Mouse (Mus musculus): ENCODE measurements around the gene Csad. TPM values are rescaled to one million over a fixed set of nuclear protein-coding genes. Genes with fewer than 3 reads are reported as not detected.
"Not testable (repeated sequence)": the region's sequence is repeated elsewhere in the genome, so short reads cannot be mapped to it uniquely, and the experiment has no call there.

Csad gene
- polyA plus RNA-seq, 1 experiment = 33.2 TPM

- Histone ChIP-seq H3K27me3 (ENCODE audit: control insufficient read depth, insufficient read depth, low read length) (no peaks in the 10 kb centered on the region), H3K4me1 (ENCODE audit: control insufficient read depth, insufficient read depth, insufficient read length) (no peaks in the 10 kb centered on the region), H3K27ac (ENCODE audit: insufficient read depth, low read length) (no peak overlapping the region), H3K36me3 (ENCODE audit: control insufficient read depth, insufficient read depth, low read length) (no peaks in the 10 kb centered on the region), H3K4me3 (ENCODE audit: extremely low read depth, insufficient read depth, insufficient read length) (no peak overlapping the region)
- WGBS = 65% methylated on average over 2 of the region's 2 CpGs
- TF ChIP-seq CTCF (IDR thresholded peaks at IDR 0.05; ENCODE audit: extremely low read depth, insufficient read depth, insufficient read length, insufficient replicate concordance) (no peak), POLR2A (IDR thresholded peaks at IDR 0.05; ENCODE audit: low read depth, low read length) (no peak)
- DNase-seq (ENCODE audit: low read depth in 1 of 2, low spot score in 2 of 2) = no peak
Observed at GRCm38 (mm10) chr15:102169064-102169463, 35.5 kb downstream of the Csad start.

DNA sequence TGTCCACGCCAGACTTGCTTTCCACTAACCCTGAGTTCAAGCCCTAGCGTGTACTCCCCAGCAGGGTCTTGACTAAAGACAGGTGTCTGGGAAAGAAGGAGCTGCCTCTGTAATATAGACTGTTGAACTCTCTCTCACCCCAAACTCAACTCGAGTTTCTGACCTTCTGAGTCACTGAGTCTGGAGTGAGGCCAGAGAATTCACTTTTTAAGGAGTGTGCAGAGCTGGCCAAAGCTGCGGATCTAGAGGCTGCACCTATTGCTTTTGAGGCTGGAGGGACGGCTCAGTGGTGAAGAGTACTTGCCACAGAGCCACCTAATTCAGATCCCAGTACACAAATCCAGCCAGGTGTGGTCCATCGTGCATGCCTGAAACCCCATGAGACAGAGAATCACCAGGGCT is 36.9 kb downstream of the Csad start:
- no peaks in the 10 kb centered on the region for H3K4me1 ChIP-seq (ENCODE audit: control insufficient read depth, insufficient read depth, insufficient read length)
- H3K27ac ChIP-seq (ENCODE audit: insufficient read depth, low read length) = no peak overlapping the region
- no peak for DNase-seq (ENCODE audit: low read depth in 1 of 2, low spot score in 2 of 2)
- H3K36me3 ChIP-seq (ENCODE audit: control insufficient read depth, insufficient read depth, low read length) = no peaks in the 10 kb centered on the region
- H3K27me3 ChIP-seq (ENCODE audit: control insufficient read depth, insufficient read depth, low read length) = no peaks in the 10 kb centered on the region
- TF ChIP-seq CTCF (IDR thresholded peaks at IDR 0.05; ENCODE audit: extremely low read depth, insufficient read depth, insufficient read length, insufficient replicate concordance) = no peak
- no peak for TF ChIP-seq POLR2A (IDR thresholded peaks at IDR 0.05; ENCODE audit: low read depth, low read length)
- no peak overlapping the region for H3K4me3 ChIP-seq (ENCODE audit: extremely low read depth, insufficient read depth, insufficient read length)
- 74% methylated on average over 6 of the region's 6 CpGs for WGBS

GRCm38 (mm10) chr15:102165468-102166100 is 38.9 kb downstream of the Csad start:
- TF ChIP-seq POLR2A (IDR thresholded peaks at IDR 0.05; ENCODE audit: low read depth, low read length) (no peak), CTCF (IDR thresholded peaks at IDR 0.05; ENCODE audit: extremely low read depth, insufficient read depth, insufficient read length, insufficient replicate concordance) (no peak)
- Histone ChIP-seq H3K36me3 (ENCODE audit: control insufficient read depth, insufficient read depth, low read length) (no peaks in the 10 kb centered on the region), H3K4me3 (ENCODE audit: extremely low read depth, insufficient read depth, insufficient read length) (no peak overlapping the region), H3K4me1 (ENCODE audit: control insufficient read depth, insufficient read depth, insufficient read length) (no peaks in the 10 kb centered on the region), H3K27me3 (ENCODE audit: control insufficient read depth, insufficient read depth, low read length) (no peaks in the 10 kb centered on the region), H3K27ac (ENCODE audit: insufficient read depth, low read length) (no peak overlapping the region)
- no peak for DNase-seq (ENCODE audit: low read depth in 1 of 2, low spot score in 2 of 2)
- WGBS = 11% methylated on average over 6 of the region's 6 CpGs

DNA sequence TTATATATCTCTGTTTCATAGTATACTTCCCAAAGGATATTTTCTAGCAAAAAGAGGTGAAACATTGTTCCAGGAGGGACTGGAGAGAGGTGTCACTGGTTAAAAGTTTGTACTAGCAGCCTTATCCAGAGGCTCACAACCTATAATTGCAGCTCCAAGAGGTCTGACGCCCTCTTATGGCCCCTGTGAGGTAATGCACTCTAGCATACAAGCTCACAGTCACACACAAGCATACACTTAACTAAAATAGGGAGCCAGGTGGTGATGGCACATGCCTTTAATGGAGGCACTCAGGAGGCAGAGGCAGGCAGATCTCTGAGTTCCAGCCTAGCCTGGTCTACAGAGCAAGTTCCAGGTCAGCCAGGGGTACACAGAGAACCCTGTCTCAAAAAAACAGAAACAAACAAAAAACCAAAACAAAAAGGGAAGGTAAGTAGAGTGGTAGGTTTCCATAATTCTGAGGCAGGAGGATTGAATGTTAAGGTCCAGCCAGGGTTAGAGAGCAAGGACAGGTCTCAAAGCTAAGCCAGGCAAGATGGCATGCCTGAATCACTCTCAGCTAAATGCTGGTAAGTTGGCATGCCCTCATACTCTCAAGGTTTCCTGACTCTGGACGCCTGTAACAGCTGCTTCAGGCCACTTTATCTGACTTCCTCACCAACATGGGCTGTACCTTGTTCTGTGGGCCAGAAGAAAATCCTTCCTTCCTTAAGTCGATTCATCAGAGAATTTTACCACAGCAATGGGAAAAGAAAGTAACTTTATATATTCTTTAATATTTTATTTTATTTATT is 40.4 kb downstream of the Csad start:
- no peak for DNase-seq (ENCODE audit: low read depth in 1 of 2, low spot score in 2 of 2)
- Histone ChIP-seq H3K4me3 (ENCODE audit: extremely low read depth, insufficient read depth, insufficient read length) (no peak overlapping the region), H3K36me3 (ENCODE audit: control insufficient read depth, insufficient read depth, low read length) (no peaks in the 10 kb centered on the region), H3K27ac (ENCODE audit: insufficient read depth, low read length) (no peak overlapping the region), H3K27me3 (ENCODE audit: control insufficient read depth, insufficient read depth, low read length) (no peaks in the 10 kb centered on the region), H3K4me1 (ENCODE audit: control insufficient read depth, insufficient read depth, insufficient read length) (no peaks in the 10 kb centered on the region)
- 32% methylated on average over 3 of the region's 3 CpGs for WGBS
- TF ChIP-seq POLR2A (IDR thresholded peaks at IDR 0.05; ENCODE audit: low read depth, low read length) (no peak), CTCF (IDR thresholded peaks at IDR 0.05; ENCODE audit: extremely low read depth, insufficient read depth, insufficient read length, insufficient replicate concordance) (no peak)

GRCm38 (mm10) chr15:102160415-102161060 is 44.0 kb downstream of the Csad start:
- H3K36me3 ChIP-seq (ENCODE audit: control insufficient read depth, insufficient read depth, low read length) = no peaks in the 10 kb centered on the region
- WGBS = 74% methylated on average over 27 of the region's 27 CpGs
- H3K4me1 ChIP-seq (ENCODE audit: control insufficient read depth, insufficient read depth, insufficient read length) = no peaks in the 10 kb centered on the region
- DNase-seq (ENCODE audit: low read depth in 1 of 2, low spot score in 2 of 2) = no peak
- no peaks in the 10 kb centered on the region for H3K27me3 ChIP-seq (ENCODE audit: control insufficient read depth, insufficient read depth, low read length)
- H3K27ac ChIP-seq (ENCODE audit: insufficient read depth, low read length) = no peak overlapping the region
- TF ChIP-seq POLR2A (IDR thresholded peaks at IDR 0.05; ENCODE audit: low read depth, low read length) (no peak), CTCF (IDR thresholded peaks at IDR 0.05; ENCODE audit: extremely low read depth, insufficient read depth, insufficient read length, insufficient replicate concordance) (no peak)
- H3K4me3 ChIP-seq (ENCODE audit: extremely low read depth, insufficient read depth, insufficient read length) = no peak overlapping the region

- no peak overlapping the region for H3K27ac ChIP-seq (ENCODE audit: insufficient read depth, low read length)
- H3K27me3 ChIP-seq (ENCODE audit: control insufficient read depth, insufficient read depth, low read length) = no peaks in the 10 kb centered on the region
- H3K4me3 ChIP-seq (ENCODE audit: extremely low read depth, insufficient read depth, insufficient read length) = no peak overlapping the region
- H3K4me1 ChIP-seq (ENCODE audit: control insufficient read depth, insufficient read depth, insufficient read length) = no peaks in the 10 kb centered on the region
- H3K36me3 ChIP-seq (ENCODE audit: control insufficient read depth, insufficient read depth, low read length) = no peaks in the 10 kb centered on the region
- WGBS = 91% methylated on average over 20 of the region's 20 CpGs
- TF ChIP-seq POLR2A (IDR thresholded peaks at IDR 0.05; ENCODE audit: low read depth, low read length) (no peak), CTCF (IDR thresholded peaks at IDR 0.05; ENCODE audit: extremely low read depth, insufficient read depth, insufficient read length, insufficient replicate concordance) (no peak)
- DNase-seq (ENCODE audit: low read depth in 1 of 2, low spot score in 2 of 2) = no peak
Observed at GRCm38 (mm10) chr15:102156836-102157235, 47.7 kb downstream of the Csad start.

- not testable (repeated sequence) for H3K4me3 ChIP-seq (ENCODE audit: extremely low read depth, insufficient read depth, insufficient read length); H3K27me3 ChIP-seq (ENCODE audit: control insufficient read depth, insufficient read depth, low read length); H3K4me1 ChIP-seq (ENCODE audit: control insufficient read depth, insufficient read depth, insufficient read length); H3K36me3 ChIP-seq (ENCODE audit: control insufficient read depth, insufficient read depth, low read length); H3K27ac ChIP-seq (ENCODE audit: insufficient read depth, low read length); DNase-seq (ENCODE audit: low read depth in 1 of 2, low spot score in 2 of 2)
- 93% methylated on average over 6 of the region's 6 CpGs for WGBS
Observed at GRCm38 (mm10) chr15:102155006-102155405, 49.5 kb downstream of the Csad start.

Data from spleen, adult 2 months (tissue).